Mouse (Mus musculus) heart, embryonic 10.5 days (tissue): ENCODE results near the gene Psg29. TPM values are rescaled to one million over a fixed set of nuclear protein-coding genes. Genes with fewer than 3 reads are reported as not detected.

Experiments used
- DNase-seq: peaks from one replicate; pipeline ENCODE4 v3.0.0-alpha.2; 2017; ENCODE audit warnings: low spot score
- H3K27ac ChIP-seq: fragments of 300-500 bp; sonication (generic); 2 replicates; pipeline ENCODE4 v1.5.1; 2016; ENCODE audit warnings: mild to moderate bottlenecking
- H3K27me3 ChIP-seq: fragments of 300-500 bp; sonication (generic); 2 replicates; pipeline ENCODE4 v1.6.1; 2016; ENCODE audit warnings: mild to moderate bottlenecking; ENCODE audit not compliant: poor library complexity, insufficient read depth, severe bottlenecking
- H3K36me3 ChIP-seq: fragments of 300-500 bp; sonication (generic); 2 replicates; pipeline ENCODE4 v1.6.1; 2016; ENCODE audit warnings: mild to moderate bottlenecking, moderate library complexity
- H3K4me1 ChIP-seq: fragments of 300-500 bp; sonication (generic); 2 replicates; pipeline ENCODE4 v1.6.1; 2016; ENCODE audit warnings: mild to moderate bottlenecking
- H3K4me3 ChIP-seq: fragments of 300-500 bp; sonication (generic); 2 replicates; pipeline ENCODE4 v1.5.1; 2016; ENCODE audit warnings: mild to moderate bottlenecking, moderate library complexity
- H3K9me3 ChIP-seq: fragments of 300-500 bp; sonication (generic); 2 replicates; pipeline ENCODE4 v1.6.1; 2016; ENCODE audit warnings: mild to moderate bottlenecking, moderate library complexity
- WGBS: fragments of 180-500 bp; shearing (Covaris S2); methylation state at CpG from one replicate; pipeline ENCODE4 v1.1.7; 2016; 5-methylcytosine and 5-hydroxymethylcytosine counted together
- polyA plus RNA-seq: library from polyadenylated mRNA; unstranded; fragments of >200 nt; fragmentation: Nextera tagmentation; extraction: Ambion mirVana; gene quantifications from 2 replicates; pipeline ENCODE4 v1.2.1, GENCODE M21; 2016

The Psg29 gene
- polyA plus RNA-seq, result not detected in 2 replicates

DNA sequence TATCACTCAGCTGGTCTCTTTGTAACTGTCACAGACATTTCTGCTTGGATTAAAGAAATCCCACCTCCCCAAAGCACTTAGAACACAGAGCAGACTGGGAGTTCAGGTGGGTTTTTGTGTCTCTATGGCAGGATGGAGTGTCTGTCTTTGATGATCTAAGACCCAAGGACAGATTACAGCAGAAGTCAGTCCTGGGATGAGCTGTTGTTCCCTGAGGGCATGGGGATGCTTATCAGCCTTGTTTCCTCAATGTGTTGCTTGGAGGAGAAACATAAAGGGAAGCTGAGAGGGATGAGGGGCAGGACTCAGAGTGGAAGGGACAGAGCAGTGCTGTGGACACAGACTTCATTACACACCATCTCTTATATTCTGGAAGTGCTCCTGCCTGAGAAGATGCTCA is at the start of gene Psg29:
Gene Psg29, plus strand, starts transcription at position 301 of the 400 bp plus-strand sequence.
- Histone ChIP-seq H3K36me3 (no peaks in the 10 kb centered on the region), H3K4me1 (no peaks in the 10 kb centered on the region), H3K27ac (no peak within 1 kb of the TSS), H3K4me3 (no peak within 1 kb of the TSS), H3K27me3 (no peaks in the 10 kb centered on the region), H3K9me3 (peaks cover 38% of the 10 kb centered on the region)
- no peak for DNase-seq

DNA sequence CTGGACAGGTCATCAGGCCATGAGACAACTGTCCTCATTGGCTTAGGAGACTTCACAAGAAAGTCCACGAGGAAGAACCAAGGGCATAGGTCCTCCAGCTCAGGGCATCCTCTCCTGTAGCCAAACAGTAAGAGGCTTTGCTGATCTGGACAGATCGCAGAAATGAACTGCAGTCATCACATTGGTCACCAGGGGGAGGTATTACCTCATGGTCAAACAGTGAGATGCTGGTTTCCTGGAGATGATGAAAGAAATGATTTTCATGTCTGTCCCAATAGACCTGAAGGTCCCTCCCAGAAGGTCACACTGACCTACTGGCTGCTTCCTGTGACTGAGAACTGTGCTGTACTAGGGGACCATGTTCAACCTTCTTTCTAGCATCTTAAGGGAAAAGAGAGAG is 47.6 kb upstream of the Psg29 start:
- 0 out of 2 replicates have a peak, but pooled peaks cover 11% of the 10 kb centered on the region for H3K9me3 ChIP-seq
- H3K4me3 ChIP-seq, result no peak overlapping the region
- DNase-seq, result no peak
- H3K27me3 ChIP-seq, result no peaks in the 10 kb centered on the region
- no peaks in the 10 kb centered on the region for H3K36me3 ChIP-seq
- H3K4me1 ChIP-seq, result no peaks in the 10 kb centered on the region
- 33% methylated on average over 2 of the region's 2 CpGs for WGBS
- H3K27ac ChIP-seq, result no peak overlapping the region

DNA sequence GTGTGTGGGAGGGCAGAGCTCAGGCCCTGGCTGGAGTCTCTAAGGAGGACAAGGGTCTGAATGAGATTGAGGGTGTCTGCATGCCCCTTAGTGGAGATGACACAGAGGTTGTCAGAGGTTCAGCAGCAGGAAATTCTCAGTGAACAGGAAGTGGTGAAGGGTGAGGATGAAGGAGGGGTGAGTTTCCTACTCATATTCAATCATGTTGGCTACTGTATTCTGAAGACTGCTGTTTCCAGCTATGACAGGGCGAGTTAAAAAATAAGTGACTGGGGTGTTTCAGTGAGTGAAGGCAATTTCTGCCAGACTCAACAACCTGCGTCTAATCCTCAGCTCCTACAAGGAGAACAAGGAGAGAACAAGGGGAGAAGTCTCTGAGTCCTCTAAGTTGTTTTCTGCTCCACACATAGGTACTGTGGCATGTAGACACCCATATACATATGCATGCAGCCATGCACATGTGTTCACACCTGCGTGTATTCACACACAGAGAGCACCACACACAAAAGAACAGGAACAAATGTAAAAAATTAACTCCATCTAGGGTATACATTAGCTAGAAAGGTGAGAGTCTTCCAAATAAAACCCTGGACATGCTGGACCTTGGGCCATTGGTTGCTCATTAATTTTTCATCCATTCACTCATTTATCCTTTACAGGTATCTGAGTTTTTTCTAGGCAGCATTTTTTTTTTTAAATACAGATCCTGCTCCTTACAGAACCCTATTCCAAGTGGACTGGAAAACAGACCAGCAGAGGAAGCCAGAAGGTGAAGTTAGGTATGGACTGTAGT is 46.2 kb upstream of the Psg29 start:
- no peaks in the 10 kb centered on the region for H3K27me3 ChIP-seq
- peaks cover 11% of the 10 kb centered on the region; the same call in 1 of the 2 replicates for H3K9me3 ChIP-seq
- H3K27ac ChIP-seq, result no peak overlapping the region
- no peak overlapping the region for H3K4me3 ChIP-seq
- DNase-seq, result no peak
- no peaks in the 10 kb centered on the region for H3K36me3 ChIP-seq
- H3K4me1 ChIP-seq, result no peaks in the 10 kb centered on the region
- WGBS, result 64% methylated on average over 3 of the region's 3 CpGs

DNA sequence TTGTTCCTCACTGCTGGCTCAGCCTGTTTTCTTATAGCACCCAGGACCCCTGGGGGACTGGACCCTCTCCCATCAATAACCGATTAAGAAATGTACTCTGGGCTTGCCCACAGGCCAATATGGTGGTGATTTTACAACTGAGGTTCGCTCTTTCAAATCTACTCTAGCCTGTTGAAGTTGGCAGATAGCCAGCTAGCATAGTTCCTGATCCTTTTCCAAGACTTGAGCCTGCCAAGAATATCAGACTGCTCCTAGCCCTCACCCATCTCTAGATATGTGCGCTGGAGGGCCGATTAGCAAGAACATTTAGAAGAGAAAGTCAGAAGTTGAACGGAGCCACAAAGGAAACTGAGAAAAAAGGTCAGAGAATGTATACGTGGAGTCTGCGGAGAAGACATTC is 44.3 kb upstream of the Psg29 start:
- H3K27ac ChIP-seq, result no peak overlapping the region
- 69% methylated on average over 7 of the region's 7 CpGs for WGBS
- peaks cover 9% of the 10 kb centered on the region; the same call in 1 of the 2 replicates for H3K9me3 ChIP-seq
- DNase-seq, result no peak
- H3K4me3 ChIP-seq, result no peak overlapping the region
- H3K4me1 ChIP-seq, result no peaks in the 10 kb centered on the region
- no peaks in the 10 kb centered on the region for H3K27me3 ChIP-seq
- no peaks in the 10 kb centered on the region for H3K36me3 ChIP-seq

DNA sequence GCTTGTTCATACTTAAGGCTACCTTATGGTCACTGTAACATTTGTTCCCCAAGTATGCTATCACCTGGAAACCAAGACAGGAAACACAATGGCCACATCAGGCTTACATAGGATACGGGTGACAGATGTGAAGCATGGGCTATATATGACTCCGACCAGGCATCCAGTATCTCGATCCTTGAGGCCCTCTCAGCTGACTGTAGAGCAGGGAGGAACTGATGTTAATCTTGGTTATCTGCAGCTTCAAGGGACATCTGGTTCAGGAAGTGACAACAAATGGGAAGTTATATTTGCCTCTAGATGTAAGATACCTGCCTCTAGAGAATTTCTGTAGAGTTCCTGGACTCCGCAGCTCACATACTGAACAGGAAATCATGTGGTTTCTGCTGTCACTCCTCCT is 31.4 kb upstream of the Psg29 start:
- no peak for DNase-seq
- 79% methylated on average over 4 of the region's 4 CpGs for WGBS
- no peaks in the 10 kb centered on the region for H3K36me3 ChIP-seq
- no peaks in the 10 kb centered on the region for H3K4me1 ChIP-seq
- no peaks in the 10 kb centered on the region for H3K27me3 ChIP-seq
- no peak overlapping the region for H3K4me3 ChIP-seq
- H3K27ac ChIP-seq, result no peak overlapping the region
- peaks cover 7% of the 10 kb centered on the region; the same call in 1 of the 2 replicates for H3K9me3 ChIP-seq

DNA sequence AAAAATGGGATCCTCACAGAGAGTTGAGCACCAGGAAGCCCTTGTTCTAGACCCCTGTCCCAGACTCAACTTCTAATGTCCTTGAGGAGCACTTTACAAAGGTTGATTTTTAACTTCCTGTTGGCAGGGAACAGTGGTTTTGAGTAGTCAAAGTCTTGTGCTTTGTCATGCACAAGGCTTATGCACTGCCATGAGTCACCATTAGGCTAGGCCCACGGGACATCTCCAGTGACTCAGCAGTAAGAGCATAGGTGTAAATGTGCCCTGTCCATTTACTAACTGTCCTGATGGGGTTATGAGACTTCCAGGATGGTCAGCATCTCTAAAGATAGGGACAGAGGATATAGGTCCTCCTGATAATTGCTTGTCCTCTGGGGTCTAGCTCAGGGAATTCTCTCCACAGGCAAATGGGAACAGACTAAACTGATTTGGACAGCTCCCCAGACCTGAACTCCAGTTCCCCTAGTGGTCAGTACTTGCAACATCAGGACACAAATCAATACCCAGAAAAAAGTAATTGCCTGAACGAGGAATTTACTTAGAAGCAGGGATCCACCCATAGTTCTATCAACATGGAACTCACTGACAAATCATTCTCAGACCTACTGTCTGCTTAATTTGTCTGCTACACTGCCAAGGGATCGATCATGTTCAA is 2.4 kb downstream of the Psg29 start:
- Histone ChIP-seq H3K4me3 (no peak overlapping the region), H3K27ac (no peak overlapping the region), H3K36me3 (no peaks in the 10 kb centered on the region), H3K9me3 (peaks cover 40% of the 10 kb centered on the region), H3K4me1 (no peaks in the 10 kb centered on the region), H3K27me3 (no peaks in the 10 kb centered on the region)
- DNase-seq, result no peak
- WGBS, result 57% methylated on average over 3 of the region's 3 CpGs

Other genes starting within 250 kb of the Psg29 start
- 0.16 and 0.30 TPM in 2 replicates for gene Pnmal1, start 243.8 kb upstream of the Psg29 start, polyA plus RNA-seq
- 0.22 and 0.24 TPM in 2 replicates for gene Gm42372, start 220.4 kb upstream of the Psg29 start, polyA plus RNA-seq
- 13.3 and 19.7 TPM in 2 replicates for gene Ccdc8, start 210.8 kb upstream of the Psg29 start, polyA plus RNA-seq
- 112 and 124 TPM in 2 replicates for gene Ppp5c, start 175.6 kb upstream of the Psg29 start, polyA plus RNA-seq
- gene Hif3a, start 141.1 kb upstream of the Psg29 start, polyA plus RNA-seq, result 18.2 and 31.3 TPM in 2 replicates
- gene Psg16, start 129.4 kb upstream of the Psg29 start, polyA plus RNA-seq, result 0.03 and 0.04 TPM in 2 replicates
- gene Ceacam3, start 53.2 kb upstream of the Psg29 start, polyA plus RNA-seq, result not detected in 2 replicates